Mouse (Mus musculus): Measurements from ENCODE around the gene Tenm4. TPM values are rescaled to one million over a fixed set of nuclear protein-coding genes. Genes with fewer than 3 reads are reported as not detected.

Tenm4 gene
- polyA plus RNA-seq, 1 experiment from 2014 or later: 9.2 TPM

DNA sequence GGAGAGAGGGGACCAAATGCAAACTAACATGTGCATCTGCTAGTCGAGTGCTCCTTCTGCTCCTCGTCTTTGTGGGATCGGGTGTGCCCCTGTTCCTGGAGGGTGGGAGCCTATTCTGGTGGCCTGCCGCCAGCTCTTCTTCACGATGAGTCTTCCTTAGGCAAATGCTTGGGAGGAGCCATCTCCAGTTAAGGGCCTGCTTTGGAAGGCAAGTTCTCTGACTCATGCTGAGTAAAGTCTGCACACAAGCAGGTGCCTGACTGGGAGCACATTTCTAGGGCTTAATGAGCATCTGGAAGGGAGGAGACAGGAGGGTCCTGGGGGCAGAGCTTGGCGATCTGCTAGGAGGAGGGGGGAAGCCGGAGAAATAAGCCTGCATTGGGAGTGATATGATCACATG lies 350.9 kb downstream of the Tenm4 start:
- no peak for ATAC-seq (ENCODE audit: insufficient number of reproducible peaks, insufficient read depth, low FRiP score, low read depth)
- Histone ChIP-seq H3K4me3 (ENCODE audit: control insufficient read depth in 1 of 2, insufficient read depth in 1 of 2, low read depth in 1 of 2, low read length in 2 of 2) (no peak overlapping the region), H3K4me2 (ENCODE audit: low read length) (no peak overlapping the region), H3K27ac (replicated peaks in 1 of 2; ENCODE audit: control insufficient read depth in 1 of 2, insufficient read depth in 1 of 2, low read depth in 2 of 2, low read length in 2 of 2) (no peak overlapping the region), H3K9me3 (ENCODE audit: control insufficient read depth, low read length) (no peaks in the 10 kb centered on the region), H3K4me1 (ENCODE audit: control insufficient read depth in 2 of 2, insufficient read depth in 2 of 2, low read length in 2 of 2) (no peaks in the 10 kb centered on the region), H3K27me3 (ENCODE audit: control insufficient read depth, insufficient read depth, low read length) (peaks cover 1% of the 10 kb centered on the region; the same call in 1 of the 2 replicates), H3K36me3 (ENCODE audit: control insufficient read depth, insufficient read depth, low read length) (no peaks in the 10 kb centered on the region), H3K9ac (ENCODE audit: low read length) (no peak overlapping the region)
- WGBS: 64% methylated on average over 7 of the region's 7 CpGs

DNA sequence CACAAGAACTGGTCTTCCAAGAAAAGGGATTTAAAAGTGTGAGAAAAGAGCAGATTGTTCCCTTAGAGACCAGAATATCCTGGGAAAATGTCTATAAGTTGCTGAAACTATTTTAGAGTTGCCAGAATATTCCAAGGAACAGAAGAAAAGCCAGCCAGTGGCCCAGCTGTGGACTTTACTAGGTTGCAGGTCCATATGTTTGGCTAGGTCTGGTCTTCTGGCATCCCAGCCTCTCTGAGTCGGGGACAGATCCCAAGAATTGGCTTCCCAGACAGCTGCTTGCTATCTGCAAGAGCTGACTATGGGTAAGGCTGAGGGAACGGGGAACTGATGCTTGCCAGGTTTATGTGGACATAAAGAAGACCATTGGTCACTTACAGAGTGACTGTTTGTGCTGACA lies 352.6 kb downstream of the Tenm4 start:
- Histone ChIP-seq H3K4me2 (ENCODE audit: low read length) (no peak overlapping the region), H3K27ac (replicated peaks in 1 of 2; ENCODE audit: control insufficient read depth in 1 of 2, insufficient read depth in 1 of 2, low read depth in 2 of 2, low read length in 2 of 2) (no peak overlapping the region), H3K9ac (ENCODE audit: low read length) (no peak overlapping the region), H3K4me1 (ENCODE audit: control insufficient read depth in 2 of 2, insufficient read depth in 2 of 2, low read length in 2 of 2) (no peaks in the 10 kb centered on the region), H3K9me3 (ENCODE audit: control insufficient read depth, low read length) (no peaks in the 10 kb centered on the region), H3K36me3 (ENCODE audit: control insufficient read depth, insufficient read depth, low read length) (no peaks in the 10 kb centered on the region), H3K4me3 (ENCODE audit: control insufficient read depth in 1 of 2, insufficient read depth in 1 of 2, low read depth in 1 of 2, low read length in 2 of 2) (no peak overlapping the region), H3K27me3 (ENCODE audit: control insufficient read depth, insufficient read depth, low read length) (no peaks in the 10 kb centered on the region; the same call in 1 of the 2 replicates)
- ATAC-seq (ENCODE audit: insufficient number of reproducible peaks, insufficient read depth, low FRiP score, low read depth): no peak
- WGBS: 52% methylated on average over 2 of the region's 2 CpGs

DNA sequence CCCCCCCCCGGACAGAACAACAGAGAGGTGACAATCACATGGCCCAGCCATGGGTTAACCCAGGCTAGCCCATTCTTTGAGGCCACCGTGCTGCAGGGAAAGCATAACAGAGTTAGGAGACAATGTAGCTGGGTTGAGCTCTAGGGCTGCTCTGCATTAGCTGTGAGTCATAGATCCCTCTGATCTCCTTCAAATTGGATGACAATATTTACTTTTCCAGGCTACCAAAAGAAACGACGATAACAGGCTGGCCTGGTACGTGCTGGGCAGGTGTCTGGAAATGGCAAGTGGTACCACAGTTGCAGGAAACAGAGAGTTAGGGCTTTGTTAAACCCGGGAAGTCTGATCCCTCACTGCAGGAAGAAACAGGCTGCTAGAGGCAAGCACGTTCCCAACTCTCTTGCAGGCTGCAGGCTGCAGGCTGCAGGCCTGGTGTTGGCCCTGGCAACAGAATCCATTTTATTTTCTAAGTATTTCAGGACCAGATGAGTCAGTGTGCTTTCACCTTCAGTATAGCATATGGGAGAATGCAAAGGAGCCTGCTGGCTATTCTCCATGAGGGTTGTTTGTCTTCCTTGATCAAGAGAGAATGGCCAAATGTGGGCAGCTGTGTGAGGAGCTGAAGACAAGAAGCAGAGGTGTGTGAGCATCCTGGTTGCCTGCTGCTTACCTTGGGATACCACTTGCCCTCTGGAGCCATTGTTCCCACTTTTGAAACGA lies 353.6 kb downstream of the Tenm4 start:
- ATAC-seq (ENCODE audit: insufficient number of reproducible peaks, insufficient read depth, low FRiP score, low read depth): no peak
- no peak overlapping the region for H3K4me3 ChIP-seq (ENCODE audit: control insufficient read depth in 1 of 2, insufficient read depth in 1 of 2, low read depth in 1 of 2, low read length in 2 of 2)
- no peaks in the 10 kb centered on the region for H3K36me3 ChIP-seq (ENCODE audit: control insufficient read depth, insufficient read depth, low read length)
- 63% methylated on average over 8 of the region's 8 CpGs for WGBS
- H3K4me2 ChIP-seq (ENCODE audit: low read length): no peak overlapping the region
- no peaks in the 10 kb centered on the region for H3K4me1 ChIP-seq (ENCODE audit: control insufficient read depth in 2 of 2, insufficient read depth in 2 of 2, low read length in 2 of 2)
- H3K27me3 ChIP-seq (ENCODE audit: control insufficient read depth, insufficient read depth, low read length): no peaks in the 10 kb centered on the region; the same call in 1 of the 2 replicates
- H3K9ac ChIP-seq (ENCODE audit: low read length): no peak overlapping the region
- H3K9me3 ChIP-seq (ENCODE audit: control insufficient read depth, low read length): no peaks in the 10 kb centered on the region
- H3K27ac ChIP-seq (replicated peaks in 1 of 2; ENCODE audit: control insufficient read depth in 1 of 2, insufficient read depth in 1 of 2, low read depth in 2 of 2, low read length in 2 of 2): no peak overlapping the region

DNA sequence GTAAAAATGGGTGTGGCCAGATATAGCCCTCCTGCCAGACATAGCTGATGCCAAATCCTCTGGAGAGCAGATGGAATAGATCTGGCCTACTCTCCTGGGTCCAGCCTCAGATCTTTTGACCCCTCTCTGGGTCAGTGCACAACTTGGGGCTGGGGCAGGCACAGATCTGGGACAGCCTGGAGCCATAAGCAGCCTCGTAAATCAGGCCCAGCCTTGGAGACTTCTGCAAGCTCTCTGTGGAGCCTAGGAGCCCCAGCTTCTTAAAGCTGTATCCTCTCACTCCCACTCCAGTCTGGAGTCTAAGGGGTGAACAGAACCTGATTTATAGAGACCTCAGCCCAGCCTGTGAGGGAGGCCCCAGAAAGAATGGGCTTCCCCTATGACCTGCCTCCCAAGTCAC lies 354.3 kb downstream of the Tenm4 start:
- Histone ChIP-seq H3K27me3 (ENCODE audit: control insufficient read depth, insufficient read depth, low read length) (no peaks in the 10 kb centered on the region; the same call in 1 of the 2 replicates), H3K27ac (replicated peaks in 1 of 2; ENCODE audit: control insufficient read depth in 1 of 2, insufficient read depth in 1 of 2, low read depth in 2 of 2, low read length in 2 of 2) (no peak overlapping the region), H3K36me3 (ENCODE audit: control insufficient read depth, insufficient read depth, low read length) (no peaks in the 10 kb centered on the region), H3K4me2 (ENCODE audit: low read length) (no peak overlapping the region), H3K4me3 (ENCODE audit: control insufficient read depth in 1 of 2, insufficient read depth in 1 of 2, low read depth in 1 of 2, low read length in 2 of 2) (no peak overlapping the region), H3K4me1 (ENCODE audit: control insufficient read depth in 2 of 2, insufficient read depth in 2 of 2, low read length in 2 of 2) (no peaks in the 10 kb centered on the region), H3K9ac (ENCODE audit: low read length) (no peak overlapping the region), H3K9me3 (ENCODE audit: control insufficient read depth, low read length) (no peaks in the 10 kb centered on the region)
- no peak for ATAC-seq (ENCODE audit: insufficient number of reproducible peaks, insufficient read depth, low FRiP score, low read depth)
- WGBS: 71% methylated on average over 1 of the region's 1 CpGs

DNA sequence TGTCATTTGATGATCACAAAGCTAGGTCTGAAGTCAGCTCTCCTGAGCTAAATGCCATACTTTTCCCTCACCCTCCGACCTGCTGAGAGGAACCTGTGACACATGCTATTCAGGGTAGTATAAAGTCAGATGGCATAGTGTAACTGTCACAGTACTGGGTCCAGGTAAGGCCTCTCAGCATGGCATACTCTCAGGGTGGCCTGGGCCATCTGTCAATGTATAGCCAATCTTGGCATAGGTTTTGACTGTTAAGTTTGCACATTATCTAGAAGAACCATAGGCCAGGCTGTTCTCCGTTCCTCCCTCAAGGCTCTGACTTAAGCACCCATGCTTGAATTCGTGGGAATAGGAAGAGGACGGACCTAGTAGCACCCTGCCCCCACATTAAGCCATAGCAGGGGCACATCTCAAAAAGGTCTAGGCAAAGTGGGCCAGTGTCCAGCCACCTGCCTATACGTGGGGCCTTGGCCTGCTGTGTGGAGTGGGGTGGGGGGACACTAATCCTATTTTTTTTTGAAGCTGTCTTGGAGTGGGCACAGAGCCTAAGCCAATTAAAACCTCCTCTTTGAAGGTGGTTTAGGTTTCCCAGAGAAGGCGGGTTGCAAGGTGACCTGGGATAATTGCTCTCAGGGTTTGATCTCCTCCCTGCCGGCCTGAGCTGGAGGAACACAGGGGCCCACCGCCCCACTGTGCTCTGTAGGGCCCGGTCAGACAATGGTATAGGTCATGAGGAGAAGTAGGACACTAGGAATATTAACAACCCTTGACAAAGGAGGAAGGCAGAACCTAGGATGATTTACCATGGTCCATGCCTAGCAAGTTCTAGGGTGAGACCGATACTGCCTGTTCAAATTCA lies 359.8 kb downstream of the Tenm4 start:
- H3K4me1 ChIP-seq (ENCODE audit: control insufficient read depth in 2 of 2, insufficient read depth in 2 of 2, low read length in 2 of 2): no peaks in the 10 kb centered on the region
- ATAC-seq (ENCODE audit: insufficient number of reproducible peaks, insufficient read depth, low FRiP score, low read depth): no peak

DNA sequence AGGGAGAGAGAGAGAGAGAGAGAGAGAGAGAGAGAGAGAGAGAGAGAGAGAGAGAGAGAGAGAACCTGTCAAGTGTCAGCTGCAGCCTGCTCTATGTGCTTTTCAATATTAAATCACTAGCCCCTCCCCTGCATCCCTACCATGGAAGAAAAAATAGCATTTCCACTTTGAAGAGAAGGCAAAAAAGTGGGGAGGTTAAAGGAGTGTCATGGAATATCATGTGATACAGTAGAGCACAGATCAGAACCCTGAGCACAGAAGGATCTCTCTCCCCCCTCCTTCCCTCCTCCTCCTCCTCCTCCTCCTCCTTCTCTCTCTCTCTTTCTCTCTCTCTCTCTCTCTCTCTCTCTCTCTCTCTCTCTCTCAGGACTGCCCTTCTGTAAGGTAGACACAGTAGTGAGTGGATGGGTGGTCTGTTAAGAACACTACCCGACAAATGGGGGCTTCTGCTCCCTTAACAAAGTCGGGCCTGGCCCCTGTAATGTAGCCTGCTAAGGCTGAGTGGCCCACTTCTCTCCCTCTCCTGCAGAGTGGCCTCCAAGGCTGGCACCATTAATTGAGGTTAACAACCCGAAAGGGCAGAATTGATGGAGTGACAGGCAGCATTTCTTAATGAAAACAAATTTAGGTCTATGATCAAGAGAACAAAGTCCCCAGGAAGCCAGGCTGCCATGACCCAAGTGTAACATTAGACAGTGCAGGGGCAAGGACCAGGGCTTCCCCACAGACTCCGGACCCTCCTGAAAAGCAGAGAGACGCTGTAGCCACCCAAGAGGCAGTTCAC lies 361.1 kb downstream of the Tenm4 start:
- Histone ChIP-seq H3K27me3 (ENCODE audit: control insufficient read depth, insufficient read depth, low read length) (peaks cover 5% of the 10 kb centered on the region; the same call in 1 of the 2 replicates), H3K4me1 (ENCODE audit: control insufficient read depth in 2 of 2, insufficient read depth in 2 of 2, low read length in 2 of 2) (no peaks in the 10 kb centered on the region), H3K9ac (ENCODE audit: low read length) (no peak overlapping the region), H3K36me3 (ENCODE audit: control insufficient read depth, insufficient read depth, low read length) (no peaks in the 10 kb centered on the region), H3K4me2 (ENCODE audit: low read length) (no peak overlapping the region), H3K4me3 (ENCODE audit: control insufficient read depth in 1 of 2, insufficient read depth in 1 of 2, low read depth in 1 of 2, low read length in 2 of 2) (no peak overlapping the region), H3K9me3 (ENCODE audit: control insufficient read depth, low read length) (no peaks in the 10 kb centered on the region), H3K27ac (replicated peaks in 1 of 2; ENCODE audit: control insufficient read depth in 1 of 2, insufficient read depth in 1 of 2, low read depth in 2 of 2, low read length in 2 of 2) (no peak overlapping the region)
- WGBS: 62% methylated on average over 5 of the region's 5 CpGs
- ATAC-seq (ENCODE audit: insufficient number of reproducible peaks, insufficient read depth, low FRiP score, low read depth): no peak

More for the DNA sequence above, 359.8 kb downstream of the Tenm4 start:
- no peaks in the 10 kb centered on the region for H3K36me3 ChIP-seq (ENCODE audit: control insufficient read depth, insufficient read depth, low read length)
- H3K9me3 ChIP-seq (ENCODE audit: control insufficient read depth, low read length): no peaks in the 10 kb centered on the region
- H3K4me2 ChIP-seq (ENCODE audit: low read length): no peak overlapping the region
- peaks cover 5% of the 10 kb centered on the region; the same call in 1 of the 2 replicates for H3K27me3 ChIP-seq (ENCODE audit: control insufficient read depth, insufficient read depth, low read length)
- no peak overlapping the region for H3K4me3 ChIP-seq (ENCODE audit: control insufficient read depth in 1 of 2, insufficient read depth in 1 of 2, low read depth in 1 of 2, low read length in 2 of 2)
- H3K27ac ChIP-seq (replicated peaks in 1 of 2; ENCODE audit: control insufficient read depth in 1 of 2, insufficient read depth in 1 of 2, low read depth in 2 of 2, low read length in 2 of 2): no peak overlapping the region
- 67% methylated on average over 10 of the region's 10 CpGs for WGBS
- H3K9ac ChIP-seq (ENCODE audit: low read length): no peak overlapping the region

DNA sequence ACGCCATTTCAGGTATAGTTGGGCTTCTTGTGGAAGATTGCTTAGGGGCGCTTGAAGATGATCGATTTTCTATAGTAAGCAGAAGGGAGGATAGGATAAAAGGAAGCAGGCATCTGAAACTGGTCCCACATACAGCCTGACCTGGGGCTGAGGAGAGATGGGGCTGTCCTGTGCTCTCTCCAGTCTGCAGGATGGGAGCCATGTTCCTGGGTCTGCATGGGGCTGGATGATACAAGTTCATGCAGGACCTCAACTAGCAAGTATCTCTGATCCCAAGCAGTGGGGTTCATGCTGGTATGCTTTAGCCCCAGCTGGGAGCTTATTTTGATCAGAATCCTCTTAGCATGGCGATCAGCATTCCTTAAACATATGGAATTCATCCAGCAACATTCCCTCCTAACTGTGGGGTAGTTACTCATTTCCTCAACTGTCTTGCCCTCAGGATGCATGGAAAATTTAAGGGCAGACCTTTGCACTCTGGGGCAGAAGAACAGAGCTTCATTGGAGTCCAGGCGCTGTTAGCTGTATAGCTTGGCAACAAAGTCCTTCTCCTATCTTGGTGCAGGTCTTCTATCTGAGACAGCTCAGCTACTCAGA lies 361.9 kb downstream of the Tenm4 start:
- peaks cover 5% of the 10 kb centered on the region; the same call in 1 of the 2 replicates for H3K27me3 ChIP-seq (ENCODE audit: control insufficient read depth, insufficient read depth, low read length)
- 75% methylated on average over 5 of the region's 5 CpGs for WGBS

More for the DNA sequence above, 361.9 kb downstream of the Tenm4 start:
- Histone ChIP-seq H3K36me3 (ENCODE audit: control insufficient read depth, insufficient read depth, low read length) (no peaks in the 10 kb centered on the region), H3K4me2 (ENCODE audit: low read length) (no peak overlapping the region), H3K9me3 (ENCODE audit: control insufficient read depth, low read length) (no peaks in the 10 kb centered on the region), H3K9ac (ENCODE audit: low read length) (no peak overlapping the region), H3K4me3 (ENCODE audit: control insufficient read depth in 1 of 2, insufficient read depth in 1 of 2, low read depth in 1 of 2, low read length in 2 of 2) (no peak overlapping the region), H3K4me1 (ENCODE audit: control insufficient read depth in 2 of 2, insufficient read depth in 2 of 2, low read length in 2 of 2) (no peaks in the 10 kb centered on the region), H3K27ac (replicated peaks in 1 of 2; ENCODE audit: control insufficient read depth in 1 of 2, insufficient read depth in 1 of 2, low read depth in 2 of 2, low read length in 2 of 2) (no peak overlapping the region)
- no peak for ATAC-seq (ENCODE audit: insufficient number of reproducible peaks, insufficient read depth, low FRiP score, low read depth)
